Mouse (Mus musculus) monocyte, adult 59 days (primary cell): ENCODE results near the gene G0s2. TPM values are rescaled to one million over a fixed set of nuclear protein-coding genes. Genes with fewer than 3 reads are reported as not detected.

Experiments used
- total RNA-seq, 2 experiments: library from RNA; stranded (reverse); gene quantifications; one replicate each; pipeline ENCODE4 v1.2.4; 2023

The G0s2 gene
- 1 to 10 TPM; 7.2 to 8.6 TPM for total RNA-seq

DNA sequence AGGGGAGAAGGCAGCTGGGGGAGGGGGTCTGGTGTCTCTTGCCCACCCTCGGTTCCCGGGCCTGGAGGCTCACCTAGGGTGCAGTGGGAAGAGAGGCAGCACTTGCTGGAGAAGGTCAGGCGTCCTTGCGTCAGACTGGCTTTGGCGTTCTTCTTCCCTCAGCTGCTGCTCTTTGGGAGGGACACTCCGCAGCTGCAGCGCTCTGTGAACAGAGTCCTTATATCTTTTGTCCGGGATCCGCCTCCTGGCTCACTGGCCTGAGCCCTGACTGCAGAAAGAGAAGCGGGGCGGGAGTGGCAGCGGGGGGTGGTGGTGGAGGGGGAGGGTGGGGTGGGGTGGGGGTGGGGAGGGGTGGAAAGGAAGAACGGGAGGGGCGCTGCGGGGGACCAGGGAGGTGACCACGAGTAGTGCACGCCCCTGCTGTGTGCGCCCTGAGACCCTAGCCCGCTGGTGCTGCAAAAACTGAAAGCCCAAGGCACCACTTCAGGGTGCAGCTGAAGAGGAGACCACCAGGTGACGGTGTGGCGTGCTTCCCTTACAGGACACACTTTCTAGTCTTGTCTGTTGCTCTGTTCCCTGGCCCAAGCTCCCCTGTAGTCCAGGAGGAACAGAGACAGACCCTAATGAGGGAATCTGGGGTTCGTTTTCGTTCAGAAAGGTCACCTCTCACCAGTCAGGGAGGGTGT lies at the start of gene G0s2:
Gene G0s2, minus strand, starts transcription at position 302 of the 686 bp plus-strand sequence.

DNA sequence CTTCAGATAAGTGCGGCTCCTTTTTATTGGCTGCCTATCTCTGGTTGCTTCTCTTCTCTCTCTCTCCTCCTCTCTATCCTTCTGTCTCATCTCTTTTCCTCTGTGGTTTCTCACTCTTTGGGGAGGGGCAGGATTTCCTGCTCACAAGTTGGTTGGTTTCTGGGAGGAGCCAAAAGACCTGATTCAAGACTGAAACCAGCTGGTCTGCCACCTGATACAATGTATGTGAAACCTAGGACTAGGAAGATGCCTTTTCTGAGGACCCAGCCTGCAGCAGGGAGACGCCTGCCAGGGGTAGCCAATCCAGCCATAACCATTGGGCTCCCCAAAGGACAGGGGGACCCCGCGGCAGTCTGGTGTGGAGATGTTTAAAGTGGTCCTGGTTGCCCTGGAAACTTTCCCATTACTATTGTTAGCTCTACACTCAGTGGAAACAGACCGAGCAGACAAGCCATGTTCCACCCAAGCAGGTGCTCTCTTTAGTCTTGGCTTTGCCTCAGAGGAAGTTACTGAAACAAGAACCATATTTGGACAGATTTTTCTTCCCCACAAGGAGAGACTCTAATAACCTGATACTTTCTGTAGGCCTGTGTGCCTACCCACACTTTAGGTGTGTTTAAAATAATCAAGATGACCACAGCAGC lies 8.9 kb downstream of the G0s2 start, which contains the start of gene Hsd11b1:
Gene Hsd11b1, minus strand, starts transcription at position 121 of the 644 bp plus-strand sequence.

Other genes starting within 250 kb of the G0s2 start
- not detected for gene Syt14, start 237.4 kb downstream of the G0s2 start, total RNA-seq
- gene Diexf, start 142.9 kb downstream of the G0s2 start, total RNA-seq: 10 to 100 TPM; 20.3 to 27.4 TPM
- gene Irf6, start 120.1 kb downstream of the G0s2 start, total RNA-seq: under 1 TPM; 0.12 to 0.45 TPM
- 1 to 10 TPM; 2.0 to 2.9 TPM for gene A130010J15Rik, start 105.2 kb downstream of the G0s2 start, total RNA-seq
- 100 to 1,000 TPM; 132 to 158 TPM for gene Traf3ip3, start 71.5 kb downstream of the G0s2 start, total RNA-seq
- 1 to 10 TPM in 1 of 2 experiments, under 1 TPM in 1; 0.94 to 2.8 TPM for gene Lamb3, start 65.5 kb downstream of the G0s2 start, total RNA-seq
- gene Hsd11b1, start 9.1 kb downstream of the G0s2 start, total RNA-seq: 10 to 100 TPM; 27.0 to 27.2 TPM
- gene Camk1g, start 97.1 kb upstream of the G0s2 start, total RNA-seq: not detected